Mouse (Mus musculus): Measurements from ENCODE around the gene Gon4l.

GRCm38 (mm10) chr3:88905741-88906140 lies 70.7 kb downstream of the Gon4l start:
- TF ChIP-seq CTCF (IDR thresholded peaks at IDR 0.05; ENCODE audit: control insufficient read depth, insufficient read depth, insufficient read length) (no peak), MYOG (IDR thresholded peaks at IDR 0.05; ENCODE audit: control insufficient read depth, extremely low read depth, insufficient read length) (no peak), USF1 (IDR thresholded peaks at IDR 0.05; ENCODE audit: low read depth) (no peak), MYOD1 (IDR thresholded peaks at IDR 0.05; ENCODE audit: control insufficient read depth, insufficient read length, low read depth) (no peak)

Data from C2C12 (cell line).